Mouse (Mus musculus) forebrain, embryonic 10.5 days (tissue): ENCODE results near the gene Bpnt1. TPM values are rescaled to one million over a fixed set of nuclear protein-coding genes. Genes with fewer than 3 reads are reported as not detected.

Source experiments
- DNase-seq: peaks from one replicate; pipeline ENCODE4 v3.0.0-alpha.2; 2017; ENCODE audit warnings: low spot score; ENCODE audit errors: extremely low spot score
- H3K27ac ChIP-seq: fragments of 300-500 bp; sonication (generic); 2 replicates; pipeline ENCODE4 v1.5.1; 2016; ENCODE audit warnings: mild to moderate bottlenecking
- H3K27me3 ChIP-seq: fragments of 300-500 bp; sonication (generic); 2 replicates; pipeline ENCODE4 v1.6.1; 2016; ENCODE audit warnings: mild to moderate bottlenecking; ENCODE audit not compliant: poor library complexity, severe bottlenecking
- H3K36me3 ChIP-seq: fragments of 300-500 bp; sonication (generic); replicated peaks from 2 replicates; pipeline ENCODE4 v1.6.1; 2016; ENCODE audit warnings: mild to moderate bottlenecking, moderate library complexity
- H3K4me1 ChIP-seq: fragments of 300-500 bp; sonication (generic); 2 replicates; pipeline ENCODE4 v1.6.1; 2016
- H3K4me3 ChIP-seq: fragments of 300-500 bp; sonication (generic); 2 replicates; pipeline ENCODE4 v1.5.1; 2016; ENCODE audit warnings: mild to moderate bottlenecking, moderate library complexity
- H3K9me3 ChIP-seq: fragments of 300-500 bp; sonication (generic); 2 replicates; pipeline ENCODE4 v1.6.1; 2016; ENCODE audit warnings: mild to moderate bottlenecking, moderate library complexity
- WGBS: fragments of 180-500 bp; shearing (Covaris S2); methylation state at CpG from one replicate; pipeline ENCODE4 v1.1.7; 2016; 5-methylcytosine and 5-hydroxymethylcytosine counted together
- microRNA counts: library from miRNA; unstranded; fragments of <30 nt; microRNA quantifications from one replicate; lab custom pipeline; 2017
- microRNA-seq: library from miRNA; unstranded; fragments of <30 nt; microRNA quantifications from one replicate; pipeline ENCODE4, GENCODE M21; 2017
- polyA plus RNA-seq: library from polyadenylated mRNA; unstranded; fragments of >200 nt; fragmentation: Nextera tagmentation; extraction: Ambion mirVana; gene quantifications from 2 replicates; pipeline ENCODE4 v1.2.1, GENCODE M21; 2016

Gene Bpnt1
- polyA plus RNA-seq, 1 experiment from 2014 or later: 33.6 TPM

- H3K36me3 ChIP-seq: peaks cover 23% of the 10 kb centered on the region
- H3K27ac ChIP-seq: peak overlapping the region; percentile 95
- peak; percentile 47 for DNase-seq
- H3K27me3 ChIP-seq: no peaks in the 10 kb centered on the region
- H3K9me3 ChIP-seq: no peaks in the 10 kb centered on the region
- WGBS: 6% methylated on average over 22 of the region's 22 CpGs
- H3K4me3 ChIP-seq: peak overlapping the region; percentile 99
- H3K4me1 ChIP-seq: peaks cover 28% of the 10 kb centered on the region
Measured at GRCm38 (mm10) chr1:185363526-185364182, 31.7 kb downstream of the Bpnt1 start.

GRCm38 (mm10) chr1:185364183-185364540 is 32.2 kb downstream of the Bpnt1 start:
- H3K4me1 ChIP-seq: peaks cover 28% of the 10 kb centered on the region
- 53% methylated on average over 6 of the region's 6 CpGs for WGBS
- peak overlapping the region; percentile 99 for H3K4me3 ChIP-seq

DNA sequence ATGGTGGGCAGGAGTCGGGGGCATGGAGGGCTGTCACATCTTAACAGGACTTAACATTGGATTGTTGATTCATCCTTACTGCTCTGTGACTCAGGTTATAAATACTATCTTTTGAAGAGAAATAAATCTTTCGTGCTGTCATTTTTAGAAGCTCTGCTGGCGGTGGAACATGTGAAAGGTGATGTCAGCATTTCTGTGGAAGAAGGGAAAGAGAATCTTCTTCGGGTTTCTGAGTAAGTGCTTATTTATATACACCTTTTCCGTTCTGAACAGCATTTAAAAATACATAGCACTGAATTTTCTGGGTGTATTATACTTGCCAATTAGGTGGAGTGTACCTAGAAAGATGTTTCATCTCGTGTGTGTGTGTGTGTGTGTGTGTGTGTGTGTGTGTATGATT is 35.4 kb downstream of the Bpnt1 start:
- Histone ChIP-seq H3K4me3 (no peak overlapping the region), H3K9me3 (no peaks in the 10 kb centered on the region), H3K4me1 (peaks cover 21% of the 10 kb centered on the region), H3K27ac (no peak overlapping the region), H3K27me3 (no peaks in the 10 kb centered on the region), H3K36me3 (peaks cover 55% of the 10 kb centered on the region)
- no peak for DNase-seq
- WGBS: 91% methylated on average over 6 of the region's 6 CpGs

More at GRCm38 (mm10) chr1:185364183-185364540, 32.2 kb downstream of the Bpnt1 start:
- Histone ChIP-seq H3K36me3 (peaks cover 26% of the 10 kb centered on the region), H3K27ac (peak overlapping the region; percentile 95; the same call in 1 of the 2 replicates), H3K27me3 (no peaks in the 10 kb centered on the region), H3K9me3 (no peaks in the 10 kb centered on the region)
- no peak for DNase-seq

GRCm38 (mm10) chr1:185369979-185370378 is 38.0 kb downstream of the Bpnt1 start:
- H3K27ac ChIP-seq: no peak overlapping the region
- no peaks in the 10 kb centered on the region for H3K27me3 ChIP-seq
- H3K36me3 ChIP-seq: peaks cover 78% of the 10 kb centered on the region
- no peak for DNase-seq
- no peak overlapping the region for H3K4me3 ChIP-seq
- WGBS: 91% methylated on average over 6 of the region's 6 CpGs
- no peaks in the 10 kb centered on the region for H3K9me3 ChIP-seq
- peaks cover 7% of the 10 kb centered on the region for H3K4me1 ChIP-seq

DNA sequence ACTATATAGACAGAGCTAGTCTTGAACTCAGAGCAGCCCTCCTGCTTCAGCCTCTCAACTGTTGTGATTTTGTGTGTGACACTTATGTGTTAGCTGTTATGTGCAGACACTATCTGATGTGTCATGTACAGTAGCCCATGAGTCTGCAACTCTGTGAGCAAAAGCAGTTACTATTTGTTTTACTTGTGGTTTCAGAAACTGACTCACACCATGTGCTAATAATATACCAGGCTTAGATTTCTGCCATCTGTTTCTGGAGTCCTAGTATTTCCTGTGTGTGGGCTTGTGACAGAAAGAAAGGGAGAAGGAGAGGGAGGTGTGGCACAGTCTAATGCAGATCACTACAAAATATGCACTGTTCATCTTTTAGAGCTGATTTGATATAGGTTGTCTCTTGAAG is 44.4 kb downstream of the Bpnt1 start:
- no peaks in the 10 kb centered on the region for H3K27me3 ChIP-seq
- peaks cover 100% of the 10 kb centered on the region for H3K36me3 ChIP-seq
- no peaks in the 10 kb centered on the region for H3K9me3 ChIP-seq
- no peaks in the 10 kb centered on the region for H3K4me1 ChIP-seq
- DNase-seq: no peak
- no peak overlapping the region for H3K4me3 ChIP-seq
- no peak overlapping the region for H3K27ac ChIP-seq

GRCm38 (mm10) chr1:185377429-185377828 is 45.5 kb downstream of the Bpnt1 start:
- no peaks in the 10 kb centered on the region for H3K9me3 ChIP-seq
- H3K27ac ChIP-seq: no peak overlapping the region
- 88% methylated on average over 2 of the region's 2 CpGs for WGBS
- no peaks in the 10 kb centered on the region for H3K4me1 ChIP-seq
- peaks cover 100% of the 10 kb centered on the region for H3K36me3 ChIP-seq
- no peaks in the 10 kb centered on the region for H3K27me3 ChIP-seq
- no peak overlapping the region for H3K4me3 ChIP-seq
- no peak for DNase-seq

DNA sequence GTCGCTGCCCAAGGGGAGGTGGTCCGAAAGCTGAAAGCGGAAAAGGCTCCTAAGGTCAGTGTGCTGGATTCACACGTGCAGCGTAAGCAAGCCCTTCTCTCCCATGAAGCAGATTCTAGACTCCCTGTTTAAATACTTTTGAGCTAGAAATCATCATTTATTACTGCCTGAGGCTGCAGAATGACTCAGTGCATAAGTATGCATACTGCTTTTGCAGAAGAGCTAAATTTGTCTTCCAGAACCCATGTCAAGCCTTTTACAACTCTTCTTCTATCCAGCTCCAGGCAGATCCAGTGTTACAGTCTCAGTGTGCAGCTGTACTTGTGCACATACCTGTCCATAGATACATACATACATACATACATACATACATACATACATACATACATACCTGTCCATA is 69.7 kb downstream of the Bpnt1 start:
- H3K9me3 ChIP-seq: no peaks in the 10 kb centered on the region
- H3K27me3 ChIP-seq: no peaks in the 10 kb centered on the region
- no peak overlapping the region for H3K27ac ChIP-seq
- DNase-seq: no peak
- no peak overlapping the region for H3K4me3 ChIP-seq
- peaks cover 91% of the 10 kb centered on the region for H3K36me3 ChIP-seq
- no peaks in the 10 kb centered on the region for H3K4me1 ChIP-seq
- 94% methylated on average over 5 of the region's 5 CpGs for WGBS

DNA sequence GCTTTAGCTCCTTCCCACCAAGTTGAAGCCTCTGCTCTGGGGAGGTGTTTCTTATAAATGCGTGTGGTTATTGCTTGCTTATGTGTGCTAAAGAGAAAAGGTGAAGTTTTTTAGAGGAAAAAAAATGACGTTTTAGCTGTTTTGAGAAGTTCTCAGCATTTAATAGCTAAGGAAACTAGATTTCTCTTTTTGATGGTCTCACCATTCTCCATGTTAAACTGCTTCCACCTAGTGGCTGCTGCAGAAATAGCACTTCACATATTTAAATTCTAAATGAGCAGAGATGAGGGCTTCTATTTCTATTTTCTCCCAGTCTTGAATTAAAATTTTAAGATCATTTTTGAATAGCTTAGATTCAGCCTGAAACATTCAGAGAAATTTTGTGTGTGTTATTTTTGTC is 72.1 kb downstream of the Bpnt1 start:
- Histone ChIP-seq H3K4me1 (no peaks in the 10 kb centered on the region), H3K27ac (no peak overlapping the region), H3K9me3 (no peaks in the 10 kb centered on the region), H3K36me3 (peaks cover 91% of the 10 kb centered on the region), H3K27me3 (no peaks in the 10 kb centered on the region), H3K4me3 (no peak overlapping the region)
- WGBS: 49% methylated on average over 2 of the region's 2 CpGs
- DNase-seq: no peak

- no peaks in the 10 kb centered on the region for H3K9me3 ChIP-seq
- no peak for DNase-seq
- no peak overlapping the region for H3K27ac ChIP-seq
- H3K4me1 ChIP-seq: no peaks in the 10 kb centered on the region
- H3K27me3 ChIP-seq: no peaks in the 10 kb centered on the region
- 97% methylated on average over 10 of the region's 10 CpGs for WGBS
- H3K36me3 ChIP-seq: peaks cover 93% of the 10 kb centered on the region
- no peak overlapping the region for H3K4me3 ChIP-seq
Measured at GRCm38 (mm10) chr1:185405921-185406320, 74.0 kb downstream of the Bpnt1 start.

MicroRNA genes within 50 kb of the gene (microRNA counts, 519-probe panel; counts per million panel counts)
- 341 counts per million, percentile 65 among the panel's probes with 10 or more counts for microRNA mmu-miR-194 (lab: Ali Mortazavi, UCI)

Small RNA genes lying within 50 kb of the gene (microRNA-seq; reads per million reads assigned to microRNA genes)
- 1.5 reads per million for gene Mir194-1
- not detected for gene Mir215

Other genes with a start within 250 kb of the Bpnt1 start
- gene Rab3gap2, start 128.0 kb upstream of the Bpnt1 start, polyA plus RNA-seq: 18.4 and 19.0 TPM in 2 replicates
- 27.7 and 30.6 TPM in 2 replicates for gene Iars2, start 2.8 kb upstream of the Bpnt1 start, polyA plus RNA-seq
- 165 and 166 TPM in 2 replicates for gene Eprs, start 30.9 kb downstream of the Bpnt1 start, polyA plus RNA-seq
- 1.6 and 2.0 TPM in 2 replicates for gene Slc30a10, start 122.7 kb downstream of the Bpnt1 start, polyA plus RNA-seq